Mouse (Mus musculus) kidney, postnatal 0 days (tissue): Measurements from ENCODE around the gene Diras2. TPM values are rescaled to one million over a fixed set of nuclear protein-coding genes. Genes with fewer than 3 reads are reported as not detected.
"Not testable (repeated sequence)": the region's sequence is repeated elsewhere in the genome, so short reads cannot be mapped to it uniquely, and the experiment has no call there.

Source experiments
- ATAC-seq: fragments of 200-750 bp; cut with Nextera tagmentation; replicated peaks from 2 replicates; pipeline ENCODE4 v1.8.0; 2017; ENCODE audit warnings: low read depth, moderate number of reproducible peaks, moderate TSS enrichment, moderate library complexity; ENCODE audit not compliant: low FRiP score
- DNase-seq: peaks from one replicate; pipeline ENCODE4 v3.0.0-alpha.2; 2016; ENCODE audit warnings: low spot score
- H3K27ac ChIP-seq: fragments of 300-500 bp; sonication (generic); 2 replicates; pipeline ENCODE4 v1.5.1; 2014; ENCODE audit warnings: mild to moderate bottlenecking
- H3K27me3 ChIP-seq: fragments of 300-500 bp; sonication (generic); 2 replicates; pipeline ENCODE4 v1.6.1; 2014; ENCODE audit warnings: low read length, mixed read lengths; ENCODE audit not compliant: insufficient read depth
- H3K36me3 ChIP-seq: fragments of 300-500 bp; sonication (generic); 2 replicates; pipeline ENCODE4 v1.6.1; 2014; ENCODE audit warnings: low read length, mixed read lengths; ENCODE audit not compliant: insufficient read depth
- H3K4me1 ChIP-seq: fragments of 300-500 bp; sonication (generic); replicated peaks from 2 replicates; pipeline ENCODE4 v1.6.1; 2014; ENCODE audit warnings: antibody characterized with exemption, low read length, mixed read lengths; ENCODE audit not compliant: insufficient read depth
- H3K4me2 ChIP-seq: fragments of 300-500 bp; sonication (generic); 2 replicates; pipeline ENCODE4 v1.6.1; 2014; ENCODE audit warnings: mild to moderate bottlenecking, low read length, moderate library complexity, mixed read lengths
- H3K4me3 ChIP-seq: fragments of 300-500 bp; sonication (generic); replicated peaks from 2 replicates; pipeline ENCODE4 v1.5.1; 2014; ENCODE audit warnings: low read depth, low read length
- H3K9ac ChIP-seq: fragments of 300-500 bp; sonication (generic); 2 replicates; pipeline ENCODE4 v1.6.1; 2014; ENCODE audit warnings: low read depth, low read length
- H3K9me3 ChIP-seq: fragments of 300-500 bp; sonication (generic); replicated peaks from 2 replicates; pipeline ENCODE4 v1.6.1; 2016; ENCODE audit warnings: low read length, inconsistent platforms, mixed read lengths
- CTCF ChIP-seq: IDR thresholded peaks from 2 replicates; pipeline ENCODE4 v1.5.1; 2016; ENCODE audit warnings: antibody characterized with exemption, low read depth, mild to moderate bottlenecking, moderate library complexity
- WGBS: fragments of 180-500 bp; shearing (Covaris S2); extraction: QIAGEN DNeasy Blood & Tissue Kit; methylation state at CpG from one replicate; pipeline ENCODE4 v1.1.7; 2014; 5-methylcytosine and 5-hydroxymethylcytosine counted together
- polyA plus RNA-seq: library from polyadenylated mRNA; unstranded; fragments of >200 nt; fragmentation: Nextera tagmentation; extraction: Ambion mirVana; gene quantifications from 2 replicates; pipeline ENCODE4 v1.2.1, GENCODE M21; 2015

Gene Diras2
- polyA plus RNA-seq, 1 experiment from 2014 or later: 0.04 TPM

DNA sequence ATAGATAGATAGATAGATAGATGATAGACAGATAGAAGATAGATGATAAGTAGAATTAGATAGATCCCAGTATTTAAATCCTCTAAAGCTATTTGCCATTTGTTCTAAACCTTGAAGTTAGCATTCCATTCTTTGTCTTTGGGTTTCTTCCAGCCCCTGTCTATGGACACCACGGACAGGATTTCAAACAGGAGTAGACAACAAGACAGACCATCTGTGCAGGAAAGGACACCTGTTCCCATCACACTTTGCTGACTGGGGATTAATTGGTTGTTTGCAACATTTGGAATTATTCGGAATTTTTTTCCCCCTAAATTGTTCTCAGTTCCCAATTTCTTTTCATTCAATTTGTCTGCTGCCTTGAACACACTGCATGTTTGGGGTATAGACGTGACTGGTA lies 17.5 kb downstream of the Diras2 start:
- no peak for TF ChIP-seq CTCF
- Histone ChIP-seq H3K27me3 (no peaks in the 10 kb centered on the region), H3K27ac (no peak overlapping the region), H3K9me3 (no peaks in the 10 kb centered on the region), H3K4me2 (no peak overlapping the region), H3K4me1 (no peaks in the 10 kb centered on the region), H3K9ac (no peak overlapping the region), H3K36me3 (no peaks in the 10 kb centered on the region), H3K4me3 (no peak overlapping the region)
- DNase-seq (no peak), ATAC-seq (no peak)
- 78% methylated on average over 3 of the region's 3 CpGs for WGBS

DNA sequence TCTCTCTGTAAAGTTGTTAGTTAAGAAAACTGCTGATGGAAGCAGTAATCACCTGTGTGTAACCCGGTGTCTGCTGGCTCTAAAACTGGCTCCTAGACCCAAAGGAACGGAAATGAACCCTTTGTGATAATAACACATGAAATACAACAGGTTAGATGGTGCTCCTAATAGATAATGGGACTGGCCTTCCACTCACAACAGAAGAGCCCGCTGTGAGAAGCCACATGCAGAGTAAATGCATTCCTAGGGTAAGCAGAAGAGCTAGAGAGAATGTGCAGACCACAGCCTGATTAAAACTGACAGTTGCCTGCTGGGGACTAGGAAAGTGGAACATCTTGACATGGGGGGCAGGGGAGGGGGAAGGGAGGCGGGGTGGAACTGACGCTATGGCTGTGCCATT lies 18.7 kb downstream of the Diras2 start:
- no peak overlapping the region for H3K4me3 ChIP-seq
- H3K27me3 ChIP-seq: no peaks in the 10 kb centered on the region
- ATAC-seq (no peak), DNase-seq (no peak)
- no peak overlapping the region for H3K4me2 ChIP-seq
- no peak for TF ChIP-seq CTCF
- H3K4me1 ChIP-seq: no peaks in the 10 kb centered on the region
- H3K36me3 ChIP-seq: no peaks in the 10 kb centered on the region
- 72% methylated on average over 5 of the region's 5 CpGs for WGBS
- H3K27ac ChIP-seq: no peak overlapping the region
- no peaks in the 10 kb centered on the region for H3K9me3 ChIP-seq
- H3K9ac ChIP-seq: no peak overlapping the region

DNA sequence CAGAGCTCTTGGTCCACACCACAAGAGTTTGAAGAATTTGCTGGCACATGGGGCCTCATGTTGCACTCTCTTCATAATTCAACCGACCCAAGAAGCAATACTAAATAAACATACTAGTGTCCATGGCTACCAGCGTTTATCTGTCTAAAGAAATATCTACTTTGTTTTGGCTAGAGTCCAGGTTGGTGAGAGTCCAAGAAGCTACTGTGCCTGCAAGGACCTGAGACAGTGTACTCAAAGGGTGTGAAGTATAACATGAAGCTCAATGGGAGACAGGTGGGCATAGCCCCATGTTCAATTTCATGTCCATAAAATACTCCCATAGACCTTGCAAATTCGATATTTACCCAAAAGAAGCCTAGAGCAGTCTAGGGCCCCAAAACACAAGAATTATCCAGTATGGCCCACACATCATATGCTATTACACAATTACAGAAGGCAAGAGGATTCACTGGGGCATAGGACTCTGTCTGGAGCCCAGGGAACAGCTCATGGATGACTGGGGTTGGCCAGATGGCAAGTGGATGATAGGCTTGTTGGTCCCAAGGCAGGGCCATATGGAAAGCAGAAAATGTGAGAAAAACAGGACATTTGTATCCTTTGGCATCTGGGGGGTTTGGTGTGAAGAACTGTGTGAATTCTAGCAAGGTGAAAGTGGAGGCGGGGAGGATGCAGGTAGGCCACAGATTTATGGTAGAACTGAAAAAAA lies 20.8 kb downstream of the Diras2 start:
- no peak for TF ChIP-seq CTCF
- WGBS: 77% methylated on average over 4 of the region's 4 CpGs
- H3K27ac ChIP-seq: no peak overlapping the region
- H3K9me3 ChIP-seq: no peaks in the 10 kb centered on the region
- no peak overlapping the region for H3K9ac ChIP-seq
- H3K4me2 ChIP-seq: no peak overlapping the region
- H3K27me3 ChIP-seq: no peaks in the 10 kb centered on the region
- H3K36me3 ChIP-seq: no peaks in the 10 kb centered on the region
- H3K4me3 ChIP-seq: no peak overlapping the region
- no peaks in the 10 kb centered on the region for H3K4me1 ChIP-seq
- DNase-seq: no peak
- ATAC-seq: no peak

DNA sequence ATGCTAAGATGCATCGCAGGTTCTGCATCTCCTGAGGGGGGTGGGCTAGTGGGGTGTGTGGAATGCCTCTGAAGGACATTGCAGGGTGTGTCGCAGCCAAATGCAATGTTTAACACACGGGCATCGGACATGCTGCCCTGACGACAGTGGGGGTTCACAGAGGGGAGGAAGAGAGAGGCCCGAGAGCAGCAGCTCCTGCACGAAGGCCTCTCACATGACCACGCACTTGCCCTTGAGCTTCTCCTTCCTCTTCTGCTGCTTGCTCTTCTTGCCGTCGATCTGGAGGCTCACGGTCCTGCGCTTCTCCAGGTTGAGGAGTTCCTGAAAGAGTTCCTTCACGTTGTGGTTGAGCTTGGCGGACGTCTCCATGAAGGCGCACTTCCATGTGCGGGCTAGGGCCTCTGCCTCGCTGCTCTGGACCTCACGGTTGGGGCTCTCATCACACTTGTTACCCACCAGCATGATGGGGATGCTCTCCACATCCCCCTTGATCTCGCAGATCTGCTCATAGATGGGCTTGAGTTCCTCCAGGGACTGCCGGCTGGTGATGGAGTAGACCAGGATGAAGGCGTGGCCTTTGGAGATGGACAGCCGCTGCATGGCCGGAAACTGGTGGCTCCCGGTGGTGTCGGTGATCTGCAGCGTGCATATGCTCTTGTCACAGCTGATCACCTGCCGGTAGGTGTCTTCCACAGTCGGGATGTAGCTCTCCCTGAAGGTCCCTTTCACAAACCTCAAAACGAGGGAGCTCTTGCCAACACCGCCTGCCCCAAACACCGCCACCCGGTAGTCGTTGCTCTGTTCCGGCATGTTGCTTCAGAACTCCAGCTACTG lies 23.4 kb downstream of the Diras2 start:
- DNase-seq (no peak), ATAC-seq (no peak)
- Histone ChIP-seq H3K4me2 (no peak overlapping the region), H3K27ac (no peak overlapping the region), H3K4me1 (no peaks in the 10 kb centered on the region), H3K27me3 (no peaks in the 10 kb centered on the region), H3K9ac (no peak overlapping the region), H3K9me3 (no peaks in the 10 kb centered on the region), H3K4me3 (no peak overlapping the region), H3K36me3 (no peaks in the 10 kb centered on the region)
- TF ChIP-seq CTCF: no peak
- WGBS: 94% methylated on average over 35 of the region's 35 CpGs

DNA sequence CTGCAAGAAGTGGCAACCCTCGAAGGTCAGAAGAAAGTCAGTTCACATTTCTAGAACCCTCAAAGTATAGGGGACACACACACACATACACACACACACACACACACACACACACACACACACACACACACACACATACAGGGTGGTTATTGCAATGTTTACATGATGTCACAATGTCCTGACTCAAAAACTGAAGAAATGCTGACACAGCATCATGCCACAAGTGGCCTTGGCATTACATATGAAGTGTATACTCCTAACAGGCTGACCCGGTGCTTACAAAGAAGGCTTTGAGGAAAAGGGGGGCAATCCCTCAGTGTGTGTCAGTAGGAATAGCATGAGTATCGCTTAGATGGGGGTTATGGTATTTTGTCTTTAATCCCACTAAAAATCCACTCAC lies 24.3 kb downstream of the Diras2 start:
- H3K36me3 ChIP-seq, ATAC-seq, H3K4me3 ChIP-seq, H3K4me1 ChIP-seq, H3K27ac ChIP-seq, DNase-seq, H3K9me3 ChIP-seq, H3K9ac ChIP-seq, H3K27me3 ChIP-seq, H3K4me2 ChIP-seq: not testable (repeated sequence)
- 67% methylated on average over 3 of the region's 3 CpGs for WGBS

DNA sequence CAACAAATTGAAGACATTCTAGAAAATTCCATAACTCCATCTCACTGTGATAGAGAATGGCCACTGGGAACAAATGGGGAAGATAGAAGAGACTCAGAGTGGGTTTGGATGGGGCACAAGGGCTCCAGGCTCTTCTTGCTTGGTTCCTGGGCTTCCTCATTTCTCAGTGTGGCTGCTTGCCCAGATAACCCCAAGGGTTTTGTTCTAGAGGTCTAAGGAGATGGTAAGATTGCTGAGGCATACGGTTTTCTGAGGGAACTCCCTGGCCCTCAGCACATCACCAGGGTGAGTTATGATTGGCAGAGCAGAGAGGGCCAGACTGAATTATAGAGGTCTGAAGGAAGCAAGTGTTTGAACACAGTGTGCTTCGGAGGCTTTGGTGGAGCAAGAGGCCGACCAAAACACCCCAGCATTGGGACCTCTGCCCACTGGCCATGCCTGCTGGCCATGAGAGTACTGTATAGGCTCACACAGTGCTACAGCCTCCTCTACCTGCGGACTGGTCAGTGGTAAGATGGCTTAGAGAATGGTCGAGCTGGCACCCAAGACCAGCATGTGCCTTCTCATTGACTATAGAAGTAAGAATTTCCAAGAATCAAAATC lies 25.3 kb downstream of the Diras2 start:
- WGBS: 75% methylated on average over 5 of the region's 5 CpGs
- H3K4me1 ChIP-seq, H3K36me3 ChIP-seq, H3K9ac ChIP-seq, DNase-seq, H3K4me3 ChIP-seq, H3K9me3 ChIP-seq, ATAC-seq, H3K27me3 ChIP-seq, H3K4me2 ChIP-seq, H3K27ac ChIP-seq: not testable (repeated sequence)
